Mouse (Mus musculus) megakaryocyte progenitor cell, adult 5-6 weeks (primary cell): ENCODE results near the gene Zfp772. TPM values are rescaled to one million over a fixed set of nuclear protein-coding genes. Genes with fewer than 3 reads are reported as not detected.
"Not testable (repeated sequence)": the region's sequence is repeated elsewhere in the genome, so short reads cannot be mapped to it uniquely, and the experiment has no call there.

Source experiments
- ATAC-seq: replicated peaks from 2 replicates; pipeline ENCODE4 v1.8.0; 2016; ENCODE audit warnings: mild to moderate bottlenecking, moderate TSS enrichment, inconsistent platforms; ENCODE audit not compliant: poor library complexity
- total RNA-seq, 2 experiments: library from RNA; stranded (forward) in 1 of 2; stranded (reverse) in 1 of 2; fragments of 157-497, 149-512 nt in 1 of 2; fragments of 200-1000 nt in 1 of 2; gene quantifications; 2 replicates each; pipeline versions ENCODE4 v1.2.3 to v1.2.4; 2015 to 2017

Zfp772 gene
- 4.2 and 5.4 TPM in 2 replicates for total RNA-seq (2015)
- 3.3 and 4.4 TPM in 2 replicates for total RNA-seq (2017)

DNA sequence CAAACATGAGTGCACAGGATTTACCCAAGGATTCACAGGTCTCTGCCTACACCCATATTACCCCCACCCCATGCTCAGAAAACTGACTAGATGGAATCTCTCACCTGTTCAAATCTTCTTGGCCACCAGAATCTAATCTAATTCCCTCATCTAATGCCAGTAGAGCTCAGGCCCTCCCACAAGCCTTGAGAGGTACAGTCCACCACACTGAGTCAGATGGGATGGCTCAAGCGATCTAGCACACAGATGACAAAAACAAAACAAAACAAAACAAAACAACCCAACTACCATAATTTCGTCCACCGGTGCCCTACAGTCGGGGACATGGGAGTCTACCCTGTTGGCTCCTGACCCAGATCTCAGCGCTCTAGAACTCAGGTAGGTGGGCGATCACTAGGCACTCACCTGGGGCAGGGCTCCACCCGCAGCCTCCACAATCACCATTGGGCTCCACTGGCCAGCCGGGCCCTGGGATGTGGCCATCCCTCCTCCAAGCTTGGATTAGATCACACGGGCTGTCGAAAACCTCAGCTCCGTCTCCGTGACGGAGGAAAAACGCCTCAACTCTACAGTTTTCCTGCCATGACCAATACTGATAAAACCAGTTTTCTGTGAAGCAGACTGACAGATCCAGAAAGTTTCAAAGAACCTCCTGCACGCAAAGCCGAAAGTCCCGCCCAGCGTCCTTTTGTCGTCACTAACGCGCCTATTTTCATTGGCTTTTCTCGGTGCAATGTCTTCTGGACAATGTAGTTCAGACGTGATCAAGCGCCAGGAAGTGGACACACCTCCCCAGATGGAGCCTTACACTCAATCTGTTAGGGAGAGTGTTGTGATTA lies at the start of gene Zfp772:
Gene Zfp772 (minus strand): TSS at position 686 of the 839 bp plus-strand sequence.
- peak; percentile 50; the same call in 1 of the 2 replicates for ATAC-seq

GRCm38 (mm10) chr7:7247228-7247627 lies 37.4 kb upstream of the Zfp772 start, which contains the start of gene Vmn2r29:
TSS of gene Vmn2r29 (minus strand) at chr7:7247328.
- ATAC-seq: not testable (repeated sequence)

GRCm38 (mm10) chr7:7188191-7188942 lies 21.4 kb downstream of the Zfp772 start:
- peak; percentile 99 for ATAC-seq

DNA sequence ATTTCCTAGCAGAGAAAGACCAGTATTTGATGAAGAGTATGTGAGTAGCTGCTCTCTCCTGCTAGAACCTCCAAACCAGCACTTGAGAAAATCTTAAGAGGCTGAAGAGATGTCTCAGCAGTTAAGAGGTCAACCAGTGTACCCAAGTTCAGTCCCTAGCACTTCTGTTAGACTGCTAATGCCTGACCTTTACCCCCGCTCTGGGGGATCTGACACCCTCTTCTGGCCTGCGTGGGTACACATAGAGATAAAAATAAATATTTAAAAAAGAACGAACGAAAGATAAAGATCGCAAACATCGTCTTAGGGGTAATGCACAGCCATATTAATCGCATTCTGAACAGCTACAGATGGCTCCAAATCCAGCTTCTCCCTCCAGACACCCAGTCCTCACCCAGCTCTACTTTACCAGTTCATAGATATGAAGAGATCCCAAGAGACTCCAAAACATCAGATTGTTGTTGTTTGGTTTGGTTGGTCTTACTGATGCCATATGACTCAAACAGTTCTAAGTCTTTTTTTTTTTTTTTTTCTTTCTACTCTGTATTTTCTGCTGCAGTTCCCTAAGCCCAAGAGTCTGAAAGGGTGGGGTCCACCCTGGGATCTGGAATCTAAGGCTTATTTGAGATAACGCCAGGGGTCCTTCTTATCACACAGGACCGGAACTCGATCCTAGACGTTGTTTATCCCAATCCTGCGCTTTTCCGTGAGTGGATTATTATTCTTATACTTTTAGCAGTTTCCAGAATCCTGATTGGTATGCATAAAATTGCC lies 22.2 kb downstream of the Zfp772 start:
- ATAC-seq: peak; percentile 30

DNA sequence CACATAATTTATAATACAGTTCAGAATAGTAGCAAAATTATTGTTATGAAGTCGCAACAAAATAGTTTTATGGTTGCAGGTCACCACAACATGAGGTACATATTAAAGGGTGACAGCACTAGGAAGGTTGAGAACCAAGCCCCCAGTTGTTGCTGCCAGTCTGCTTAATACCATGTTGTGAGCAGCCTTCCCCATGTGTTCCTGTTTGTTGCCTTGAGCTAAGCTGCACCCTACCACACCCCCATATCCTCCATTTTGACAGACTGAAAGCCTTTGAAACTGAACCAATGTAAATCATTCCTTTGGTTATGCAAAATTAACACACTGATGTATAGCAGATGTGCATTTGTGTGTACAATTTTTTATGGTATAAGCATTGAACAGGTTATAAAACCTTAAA lies 23.9 kb downstream of the Zfp772 start:
- no peak for ATAC-seq

DNA sequence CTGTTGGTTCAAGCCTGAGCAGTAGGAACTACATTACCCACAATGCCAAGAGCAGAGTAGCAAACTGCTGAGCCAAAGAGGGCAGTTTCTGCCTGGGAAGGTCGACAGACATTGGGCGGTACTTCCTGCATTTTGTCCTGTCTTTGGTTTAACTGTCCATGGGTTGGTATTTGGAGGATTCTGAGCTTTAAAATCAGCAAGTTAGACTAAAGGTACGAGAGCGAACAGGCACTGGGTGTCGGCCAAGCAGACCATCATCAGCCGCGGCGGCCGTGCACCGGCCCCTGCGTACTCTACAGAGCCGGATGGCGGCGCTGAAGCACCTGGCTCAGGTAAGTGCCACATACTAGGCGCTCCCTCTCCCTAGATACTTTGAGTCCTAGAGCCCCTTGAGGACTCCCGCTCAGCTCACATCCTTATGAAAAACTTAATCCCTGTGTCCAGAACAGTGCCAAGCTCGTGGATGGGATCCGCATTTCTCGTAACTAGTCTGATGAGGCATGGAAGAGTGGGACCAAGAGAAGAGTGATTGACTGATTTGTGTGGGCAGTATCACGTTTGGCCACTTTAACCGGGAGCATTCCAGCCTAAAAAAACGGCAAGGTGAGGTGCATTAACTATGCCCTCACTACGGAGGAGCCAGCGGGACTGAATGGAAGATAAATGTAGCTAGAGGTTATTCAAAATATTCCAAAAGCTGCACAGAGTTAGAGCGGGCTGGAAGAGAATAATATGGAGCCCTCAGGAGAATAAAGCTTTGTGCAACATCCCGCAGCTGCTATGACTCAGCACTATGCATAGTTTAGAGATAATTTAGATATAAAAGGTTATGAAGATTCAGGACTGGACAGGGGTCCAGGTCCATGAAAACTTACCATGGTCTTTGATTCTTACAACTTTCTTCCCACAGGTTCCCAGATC lies 38.3 kb downstream of the Zfp772 start, which contains the start of gene Zfp418:
Gene Zfp418 (plus strand): TSS at position 104 of the 921 bp plus-strand sequence.
- peak; percentile 99 for ATAC-seq

Other genes with a start within 250 kb of the Zfp772 start
- not detected in 2 replicates for gene Aurkc, start 214.7 kb downstream of the Zfp772 start, total RNA-seq (2015)
- gene Aurkc, start 214.7 kb downstream of the Zfp772 start, total RNA-seq (2017): not detected in 2 replicates
- gene Zfp954, start 88.5 kb downstream of the Zfp772 start, total RNA-seq (2015): 8.3 and 12.4 TPM in 2 replicates
- gene Zfp954, start 88.5 kb downstream of the Zfp772 start, total RNA-seq (2017): 10.5 and 12.3 TPM in 2 replicates
- gene Zfp773, start 73.2 kb downstream of the Zfp772 start, total RNA-seq (2015): 1.7 and 3.1 TPM in 2 replicates
- 1.9 and 4.3 TPM in 2 replicates for gene Zfp773, start 73.2 kb downstream of the Zfp772 start, total RNA-seq (2017)
- 2.5 and 5.0 TPM in 2 replicates for gene Zfp418, start 38.7 kb downstream of the Zfp772 start, total RNA-seq (2015)
- 1.8 TPM in 2 replicates for gene Zfp418, start 38.7 kb downstream of the Zfp772 start, total RNA-seq (2017)
- gene Vmn2r29, start 37.3 kb upstream of the Zfp772 start, total RNA-seq (2015): not detected in 2 replicates
- 0.41 and 0.83 TPM in 2 replicates for gene Vmn2r29, start 37.3 kb upstream of the Zfp772 start, total RNA-seq (2017)
- gene Gm45844, start 68.3 kb upstream of the Zfp772 start, total RNA-seq (2015): 2.4 TPM in 2 replicates
- 0.21 and 3.9 TPM in 2 replicates for gene Gm45844, start 68.3 kb upstream of the Zfp772 start, total RNA-seq (2017)
- 19.0 and 21.3 TPM in 2 replicates for gene Clcn4, start 90.9 kb upstream of the Zfp772 start, total RNA-seq (2015)
- gene Clcn4, start 90.9 kb upstream of the Zfp772 start, total RNA-seq (2017): 24.9 and 26.4 TPM in 2 replicates
- 0.12 TPM in 1 of 2 replicates, not detected in the other for gene Vmn2r30, start 127.6 kb upstream of the Zfp772 start, total RNA-seq (2015)
- not detected in 2 replicates for gene Vmn2r30, start 127.6 kb upstream of the Zfp772 start, total RNA-seq (2017)
- not detected in 2 replicates for gene Gm45783, start 164.6 kb upstream of the Zfp772 start, total RNA-seq (2015)
- not detected in 2 replicates for gene Gm45783, start 164.6 kb upstream of the Zfp772 start, total RNA-seq (2017)
- not detected in 2 replicates for gene Vmn2r31, start 189.7 kb upstream of the Zfp772 start, total RNA-seq (2015)
- not detected in 2 replicates for gene Vmn2r31, start 189.7 kb upstream of the Zfp772 start, total RNA-seq (2017)